Mouse (Mus musculus) neutrophil, adult 5-6 weeks (primary cell): Measurements from ENCODE around the gene Gm20388. TPM values are rescaled to one million over a fixed set of nuclear protein-coding genes. Genes with fewer than 3 reads are reported as not detected.

Source experiments
- ATAC-seq: fragments of 151-379, 151-347 bp; 2 replicates; pipeline ENCODE4 v1.8.0; 2017; ENCODE audit warnings: mild to moderate bottlenecking, moderate TSS enrichment; ENCODE audit not compliant: insufficient number of reproducible peaks, poor library complexity, low FRiP score, severe bottlenecking; ENCODE audit errors: extremely low read depth
- total RNA-seq: library from RNA; stranded (forward); fragments of 200-1000 nt; gene quantifications from 2 replicates; pipeline ENCODE4 v1.2.3, GENCODE M21; 2017

Gm20388 gene
- total RNA-seq, 1 experiment from 2014 or later: 10.8 TPM

- ATAC-seq: no peak
These were observed 2231.8 kb downstream of the Gm20388 start for GRCm38 (mm10) chr8:122142428-122142827.

DNA sequence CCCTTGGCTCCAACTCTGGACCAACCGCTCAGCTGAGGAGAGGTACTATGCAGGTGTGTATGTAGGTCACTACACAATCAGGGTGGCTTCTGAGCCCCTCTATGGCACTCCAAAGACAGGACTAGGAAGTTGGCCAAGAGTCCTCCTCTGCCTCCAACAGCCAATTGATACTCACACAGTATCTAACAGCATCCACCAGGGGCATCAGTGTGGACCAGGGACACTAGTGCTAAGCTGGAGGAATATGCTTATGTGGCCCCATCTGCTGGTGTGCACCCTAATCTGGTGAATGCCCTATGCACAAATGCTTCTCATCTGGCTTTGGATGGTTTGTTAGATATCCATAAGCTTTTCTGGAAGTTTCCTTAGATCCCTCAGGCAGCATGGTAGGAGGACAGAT, 2232.6 kb downstream of the Gm20388 start:
- no peak for ATAC-seq

- no peak for ATAC-seq
These were observed 2234.2 kb downstream of the Gm20388 start for GRCm38 (mm10) chr8:122144729-122145311.

GRCm38 (mm10) chr8:122149045-122149444, 2238.4 kb downstream of the Gm20388 start:
- no peak for ATAC-seq

- ATAC-seq: no peak
These were observed 2239.0 kb downstream of the Gm20388 start for GRCm38 (mm10) chr8:122149606-122150005.

GRCm38 (mm10) chr8:122151541-122151940, 2240.9 kb downstream of the Gm20388 start:
- no peak for ATAC-seq

DNA sequence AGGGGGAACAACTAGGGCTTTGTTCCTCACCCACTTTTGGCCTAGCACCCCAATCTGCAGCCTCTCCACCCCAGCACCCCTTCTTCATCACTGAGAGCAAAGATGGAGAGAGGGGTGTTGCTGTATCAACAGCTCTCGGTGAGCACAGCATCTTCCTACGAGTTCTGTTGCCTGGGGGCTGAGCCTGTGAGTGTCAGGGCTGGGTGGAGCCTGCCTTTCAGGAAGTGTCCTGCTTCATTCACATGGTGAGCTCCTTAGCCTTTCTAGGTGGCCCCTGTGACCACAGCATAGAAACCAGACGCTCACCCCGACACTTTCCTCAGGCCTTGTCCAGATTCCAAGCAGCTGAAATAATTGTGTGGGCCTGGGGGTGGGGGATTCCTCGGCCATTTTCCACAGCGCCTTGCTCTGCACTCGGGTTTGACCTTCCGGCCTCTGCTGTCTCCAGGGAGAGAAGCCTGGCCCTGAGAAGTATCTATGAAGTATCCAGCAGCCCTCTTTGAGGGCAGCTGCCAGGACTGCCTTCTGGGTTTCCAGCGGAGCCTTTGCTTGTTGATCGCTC, 2244.5 kb downstream of the Gm20388 start:
- no peak for ATAC-seq

- ATAC-seq: no peak
These were observed 2245.3 kb downstream of the Gm20388 start for GRCm38 (mm10) chr8:122155964-122156363.

DNA sequence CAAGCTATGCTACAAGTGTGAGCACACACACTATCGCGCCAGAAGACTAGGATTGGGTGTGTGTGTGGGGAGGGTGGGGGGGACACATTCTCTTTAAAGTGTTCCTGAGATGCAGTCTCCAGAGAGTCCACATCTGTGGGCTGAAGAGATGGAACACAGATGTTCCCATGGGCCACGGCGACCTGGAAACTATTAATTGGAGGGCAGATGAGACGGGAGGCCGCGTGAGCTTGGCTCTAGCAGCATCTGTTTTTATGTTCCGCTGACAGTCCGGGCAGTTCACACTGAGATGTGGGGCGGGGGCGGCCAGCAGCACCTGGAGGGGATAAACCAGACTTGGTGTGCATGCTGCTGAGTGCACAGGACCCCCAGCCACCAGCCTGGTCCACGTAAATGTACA, 2247.0 kb downstream of the Gm20388 start:
- no peak for ATAC-seq

DNA sequence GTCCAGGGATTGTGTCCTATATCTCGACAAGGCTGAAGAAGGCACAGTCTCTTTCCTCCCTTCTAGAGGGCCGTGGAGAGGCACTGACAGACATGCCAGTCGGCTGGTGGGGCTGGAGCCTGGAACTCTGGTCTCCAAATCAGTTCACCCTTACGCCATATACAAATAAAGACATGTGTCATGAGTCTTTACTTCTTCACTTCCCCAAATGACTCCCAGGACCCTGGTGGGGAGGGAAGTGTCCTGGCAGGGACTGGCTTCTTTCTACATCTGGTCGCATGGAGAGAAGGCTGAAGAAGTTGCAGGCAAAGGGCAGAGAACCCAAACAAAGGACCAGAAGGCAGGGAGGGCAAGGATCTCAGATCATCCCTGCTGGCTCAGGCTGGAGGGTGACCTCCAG, 2249.5 kb downstream of the Gm20388 start:
- no peak for ATAC-seq

DNA sequence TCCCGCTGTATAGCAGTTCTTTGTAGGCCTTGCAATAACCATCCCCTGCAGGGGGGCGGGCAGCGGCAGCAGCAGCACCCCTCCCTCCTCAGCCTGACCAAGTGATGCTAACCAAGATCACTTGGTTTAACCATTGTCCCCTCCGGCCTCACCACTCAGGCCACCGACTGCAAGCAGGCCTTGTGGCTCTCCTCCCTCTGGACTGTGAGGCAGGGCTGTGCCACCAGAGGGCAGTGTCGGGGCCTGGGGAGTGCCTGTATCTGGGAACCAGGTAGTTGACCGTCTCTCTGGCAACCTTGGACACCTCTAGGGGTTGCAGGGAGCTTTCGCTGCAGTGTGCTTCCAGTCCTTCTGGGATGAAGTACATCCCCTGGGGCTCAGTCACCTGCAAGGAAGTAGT, 2252.4 kb downstream of the Gm20388 start:
- peak; percentile 11; the same call in 1 of the 2 replicates for ATAC-seq

DNA sequence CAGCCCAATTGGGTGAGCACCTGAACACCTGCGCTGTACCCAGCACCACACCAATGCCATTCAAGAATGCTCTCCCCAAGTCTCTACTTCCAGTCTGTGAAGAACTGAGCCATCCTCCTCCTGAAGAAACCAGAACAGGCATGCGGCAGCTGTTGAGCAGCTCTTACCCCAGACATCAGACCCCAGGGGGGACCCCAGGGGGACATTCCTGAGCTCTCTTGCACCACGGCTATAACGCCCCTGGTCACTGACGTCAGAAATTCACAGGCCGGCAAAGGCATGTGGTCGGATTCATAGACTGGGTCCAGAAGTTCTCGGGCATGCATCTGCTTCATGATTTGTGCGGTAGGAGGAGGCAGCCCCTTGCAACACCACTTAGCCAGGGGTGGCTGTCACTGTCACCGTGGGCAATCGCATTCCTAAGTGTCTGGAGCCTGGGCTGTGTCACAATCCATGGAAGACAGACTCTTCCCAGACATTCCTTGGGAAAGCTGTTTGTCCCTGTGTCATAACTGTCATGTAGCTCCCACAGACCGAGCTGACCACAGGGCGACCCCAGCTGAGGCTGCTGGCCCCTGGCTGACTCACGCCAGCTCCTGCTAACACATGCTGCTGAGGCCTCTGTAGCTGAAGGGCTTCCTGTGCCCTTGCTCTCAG, 2256.7 kb downstream of the Gm20388 start:
- ATAC-seq: no peak

GRCm38 (mm10) chr8:122169446-122169845, 2258.8 kb downstream of the Gm20388 start:
- no peak for ATAC-seq

DNA sequence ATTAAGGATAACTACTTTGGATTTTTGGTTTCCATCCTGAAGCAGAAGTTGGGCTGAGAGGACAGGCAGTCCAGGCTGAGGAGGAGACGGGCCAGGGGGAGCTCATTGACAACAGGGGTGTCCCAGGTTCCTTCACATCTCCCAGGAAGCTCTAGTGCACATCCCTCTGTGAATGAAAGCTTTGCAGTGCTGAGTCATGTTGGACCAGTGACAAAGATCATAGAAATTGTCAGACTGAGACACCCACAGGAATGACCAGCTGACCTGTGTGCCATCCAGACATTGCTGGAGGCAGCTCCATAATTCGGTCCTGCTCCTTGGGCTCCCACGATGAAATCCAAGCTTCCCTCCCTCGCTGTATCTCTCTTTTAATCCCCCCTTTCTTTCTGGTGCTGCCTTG, 2261.2 kb downstream of the Gm20388 start:
- ATAC-seq: no peak

DNA sequence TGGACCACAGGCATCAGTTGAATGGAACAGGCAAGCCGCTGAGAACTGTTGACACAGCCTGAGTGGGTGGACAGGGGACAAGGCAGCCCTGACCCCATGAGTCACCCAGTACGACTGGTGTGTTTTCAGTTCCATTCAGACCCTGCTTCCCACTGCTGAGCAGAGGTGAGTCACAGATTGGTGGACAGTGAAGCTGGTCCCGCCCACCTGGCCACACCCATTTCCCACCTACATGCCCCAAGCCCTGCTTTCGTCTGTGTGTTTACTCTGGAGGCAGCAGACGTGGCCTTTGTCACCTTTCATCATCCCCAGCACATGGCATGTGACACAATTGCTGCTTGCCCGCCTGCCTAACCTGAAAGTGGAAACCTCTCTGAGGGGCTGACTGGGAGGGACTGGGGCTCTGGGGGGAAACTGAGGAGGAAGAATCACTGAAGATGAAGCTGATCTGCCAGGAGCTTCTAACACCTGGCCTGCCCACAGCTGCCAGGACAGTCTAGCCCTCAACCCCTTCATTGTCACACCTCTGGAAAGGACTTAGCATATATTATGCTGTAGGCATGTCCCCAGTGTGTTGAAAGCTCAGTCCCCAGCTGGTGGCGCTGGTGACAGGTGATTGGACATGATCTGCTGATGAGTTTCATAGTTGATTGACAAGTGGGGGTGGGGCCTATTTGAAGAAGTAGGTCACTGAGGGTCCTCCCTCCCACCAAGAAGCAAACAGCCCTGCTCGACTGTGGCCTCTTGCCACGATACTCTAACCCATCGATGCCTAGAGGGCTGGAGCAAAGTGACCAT, 2263.7 kb downstream of the Gm20388 start:
- ATAC-seq: no peak

DNA sequence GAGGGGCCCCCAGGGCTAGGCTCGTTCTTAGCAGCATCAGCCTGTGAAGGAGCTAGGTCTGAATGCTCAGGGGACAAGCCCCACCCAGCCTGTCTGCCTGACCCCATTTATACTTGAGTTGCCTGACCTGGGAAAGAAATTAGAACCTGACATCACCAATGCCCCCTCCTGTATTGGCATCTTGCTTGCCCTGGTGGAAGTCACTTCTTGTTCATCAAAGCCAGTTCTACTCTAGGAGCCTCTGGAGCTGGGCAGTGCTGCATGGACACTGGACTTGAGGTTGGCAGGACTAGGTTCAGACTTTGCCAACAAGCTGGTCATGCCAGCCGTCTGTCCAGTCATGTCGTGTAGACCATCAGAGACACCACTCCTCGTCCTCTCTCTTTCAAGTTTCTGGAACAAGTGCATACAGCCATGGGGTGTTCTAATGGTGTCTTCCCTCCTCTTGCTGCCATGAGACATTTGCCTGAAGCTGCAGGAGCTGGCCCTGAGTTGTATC, 2267.8 kb downstream of the Gm20388 start:
- ATAC-seq: no peak

GRCm38 (mm10) chr8:122179354-122179753, 2268.7 kb downstream of the Gm20388 start:
- ATAC-seq: no peak

DNA sequence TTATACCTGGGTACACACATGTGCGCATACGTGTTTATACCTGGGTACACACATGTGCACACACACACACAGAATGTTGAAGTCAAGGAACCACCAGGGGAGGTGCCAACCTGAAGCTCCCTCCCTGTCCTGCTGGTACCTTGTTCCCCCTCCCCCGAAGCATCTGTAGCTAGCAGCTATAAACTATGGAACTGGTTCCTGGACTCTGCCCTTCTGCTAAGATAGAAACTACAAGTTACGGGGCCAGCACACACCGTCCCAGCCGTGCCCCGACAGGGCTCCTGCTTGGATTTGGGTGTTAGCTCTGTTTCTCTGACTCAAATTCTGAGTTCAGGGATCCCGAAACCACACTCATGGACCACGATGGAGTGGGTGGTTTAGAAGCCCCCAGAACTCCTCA, 2269.5 kb downstream of the Gm20388 start:
- ATAC-seq: no peak

- no peak for ATAC-seq
These were observed 2270.8 kb downstream of the Gm20388 start for GRCm38 (mm10) chr8:122181414-122181813.

GRCm38 (mm10) chr8:122181991-122182390, 2271.3 kb downstream of the Gm20388 start:
- no peak for ATAC-seq
